Mouse (Mus musculus): Measurements from ENCODE around the gene Cdkal1.

DNA sequence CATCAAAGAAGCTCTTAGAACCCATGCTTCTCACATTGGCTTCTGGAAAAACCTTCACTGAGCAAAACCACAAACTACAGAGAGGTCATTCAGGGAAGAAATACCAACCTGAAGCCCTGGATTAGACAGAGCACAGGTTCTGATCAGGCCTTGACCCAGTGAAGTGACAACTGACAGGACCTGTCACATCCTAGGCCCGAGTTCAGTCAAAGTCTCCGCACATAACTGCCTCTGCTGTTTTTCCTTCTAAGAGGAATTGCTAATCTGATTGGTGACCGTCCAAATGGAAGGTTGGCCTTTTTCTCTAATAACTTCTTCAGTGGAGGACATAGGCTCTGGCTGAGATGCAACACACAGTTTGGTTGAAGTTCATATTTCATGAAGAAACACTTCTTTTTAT is 662.8 kb downstream of the Cdkal1 start:
- TF ChIP-seq CTCF (IDR thresholded peaks at IDR 0.05; ENCODE audit: control insufficient read depth, insufficient read depth, insufficient read length) (no peak), MAX (IDR thresholded peaks at IDR 0.05) (no peak), MYOD1 (IDR thresholded peaks at IDR 0.05; ENCODE audit: control insufficient read depth, insufficient read length, low read depth) (no peak), USF1 (IDR thresholded peaks at IDR 0.05; ENCODE audit: low read depth) (no peak), CEBPB (IDR thresholded peaks at IDR 0.05; ENCODE audit: low read depth) (no peak), MYOG (IDR thresholded peaks at IDR 0.05; ENCODE audit: control insufficient read depth, extremely low read depth, insufficient read length) (no peak), FOSL1 (IDR thresholded peaks at IDR 0.05; ENCODE audit: insufficient read depth, low read length, poor library complexity, severe bottlenecking) (no peak)
